Mouse (Mus musculus) naive thymus-derived CD4-positive, alpha-beta T cell, adult 2 months (primary cell): ENCODE measurements around the gene Lgi1.

Source experiments
- DNase-seq: peaks from one replicate; pipeline ENCODE4 v3.0.0-alpha.2; 2011; ENCODE audit warnings: low read depth

Gene Lgi1

GRCm38 (mm10) chr19:38327002-38327401 lies 62.7 kb downstream of the Lgi1 start:
- DNase-seq, result no peak

DNA sequence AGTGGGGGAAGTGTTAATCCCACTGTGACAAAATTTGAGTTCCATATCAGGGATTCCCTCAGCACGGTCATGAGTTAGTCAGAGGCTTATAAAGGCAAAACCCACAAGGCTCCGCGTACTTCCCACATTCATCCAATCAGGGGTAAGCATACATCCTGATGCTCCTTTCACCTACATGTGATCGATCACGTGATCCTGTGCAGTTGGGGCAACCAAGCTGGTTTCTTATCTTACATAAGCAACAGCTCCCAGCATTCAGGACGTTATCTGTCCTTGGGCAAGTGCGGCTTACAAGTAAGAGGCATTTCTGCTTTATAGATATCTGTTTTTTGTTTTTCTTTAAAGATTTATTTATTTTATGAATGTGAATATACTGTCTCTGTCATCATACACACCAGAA lies 63.7 kb downstream of the Lgi1 start:
- DNase-seq, result no peak

DNA sequence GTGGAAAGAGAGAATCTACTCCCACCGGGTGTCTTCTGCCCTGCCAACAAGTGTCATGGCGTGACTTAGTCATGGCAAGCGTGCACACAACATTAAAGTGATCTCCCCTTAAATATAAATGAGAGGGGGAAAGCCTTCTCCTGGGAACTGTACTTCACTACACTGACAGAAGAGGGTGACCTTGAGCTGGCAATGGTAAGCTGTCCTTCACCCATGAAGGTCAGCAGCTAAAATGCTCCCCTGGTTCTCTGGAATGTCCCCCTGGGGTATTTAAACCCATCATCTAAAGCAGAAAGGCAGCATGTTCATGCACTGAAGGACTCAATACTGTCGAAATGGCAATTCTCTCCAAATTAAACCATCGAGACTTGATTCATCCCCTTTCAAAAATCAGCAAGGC lies 64.9 kb downstream of the Lgi1 start:
- DNase-seq, result no peak

GRCm38 (mm10) chr19:38331072-38331471 lies 66.7 kb downstream of the Lgi1 start:
- no peak for DNase-seq

DNA sequence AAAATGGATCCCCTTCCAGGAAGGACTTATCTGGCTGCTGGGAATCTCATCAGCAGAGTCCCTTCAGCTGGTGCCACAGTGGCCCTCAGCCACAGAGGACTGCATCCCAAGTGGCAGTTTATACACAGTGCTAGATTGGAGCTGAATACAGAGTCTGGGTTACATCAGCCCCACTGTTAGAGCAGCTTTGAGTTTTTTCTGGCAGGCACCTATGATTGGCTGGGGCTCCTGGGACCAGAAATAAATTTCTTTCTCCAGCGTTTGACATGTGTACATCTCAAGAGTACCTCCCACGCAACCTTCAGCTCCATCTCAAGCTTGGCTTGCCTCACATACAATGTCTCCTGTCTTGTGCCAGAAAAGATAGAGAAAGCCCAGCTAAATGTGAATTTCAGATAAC lies 67.9 kb downstream of the Lgi1 start:
- DNase-seq, result no peak

DNA sequence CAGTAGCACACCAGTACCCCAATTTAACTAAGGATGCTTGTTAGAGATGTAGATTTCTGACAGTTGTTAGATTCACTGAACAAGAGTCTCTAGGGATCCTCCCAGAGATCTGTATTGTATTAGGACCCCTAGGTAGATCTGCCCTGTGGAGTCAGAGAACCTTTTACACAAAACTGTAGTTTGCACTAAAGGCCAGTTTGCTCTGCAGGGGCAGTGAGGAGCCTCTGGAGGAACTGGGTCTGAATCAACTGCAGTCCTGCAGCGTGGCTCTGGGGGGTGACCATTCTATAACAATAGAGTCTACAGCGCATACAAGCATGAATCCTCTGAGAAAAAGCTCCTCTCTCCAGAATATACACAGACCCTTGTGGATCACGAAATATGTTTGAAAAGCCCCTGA lies 68.5 kb downstream of the Lgi1 start:
- no peak for DNase-seq

DNA sequence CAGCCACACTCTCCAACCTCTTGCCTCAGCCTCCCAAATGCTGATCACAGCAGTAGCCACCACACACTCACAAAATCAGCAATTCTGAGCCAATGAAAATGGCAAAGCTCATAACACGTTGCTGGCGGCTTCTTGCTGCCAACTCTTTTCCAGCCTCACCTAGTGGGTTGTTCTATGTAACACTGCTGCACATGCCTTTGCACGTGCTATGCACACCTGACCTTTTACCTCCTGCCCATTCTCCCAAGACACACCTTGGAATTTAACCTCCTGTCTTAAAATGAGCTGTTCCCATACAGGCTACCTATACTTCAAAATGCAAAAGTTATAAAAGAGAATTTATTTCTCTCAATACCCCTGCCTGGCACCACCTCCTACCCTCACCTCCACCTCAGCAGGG lies 72.2 kb downstream of the Lgi1 start:
- DNase-seq, result no peak

DNA sequence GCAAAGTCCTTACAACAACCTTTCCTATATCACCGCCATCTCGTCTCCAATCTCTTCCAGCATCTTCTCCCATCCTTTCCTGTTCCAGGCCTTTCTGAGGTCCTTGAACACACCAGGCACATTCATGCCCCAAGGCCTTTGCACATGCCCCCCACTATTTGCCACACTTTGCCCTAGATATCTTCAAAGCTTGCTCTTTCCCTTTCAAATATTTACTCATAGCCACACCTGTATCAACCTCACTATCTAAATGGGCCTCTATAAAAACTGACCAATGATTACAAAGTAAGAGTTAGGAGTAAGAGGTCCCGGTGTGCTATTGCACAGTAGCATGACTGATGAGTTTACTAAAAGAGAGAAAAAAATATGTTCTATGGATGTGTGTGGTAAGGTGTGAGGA lies 73.0 kb downstream of the Lgi1 start:
- no peak for DNase-seq

DNA sequence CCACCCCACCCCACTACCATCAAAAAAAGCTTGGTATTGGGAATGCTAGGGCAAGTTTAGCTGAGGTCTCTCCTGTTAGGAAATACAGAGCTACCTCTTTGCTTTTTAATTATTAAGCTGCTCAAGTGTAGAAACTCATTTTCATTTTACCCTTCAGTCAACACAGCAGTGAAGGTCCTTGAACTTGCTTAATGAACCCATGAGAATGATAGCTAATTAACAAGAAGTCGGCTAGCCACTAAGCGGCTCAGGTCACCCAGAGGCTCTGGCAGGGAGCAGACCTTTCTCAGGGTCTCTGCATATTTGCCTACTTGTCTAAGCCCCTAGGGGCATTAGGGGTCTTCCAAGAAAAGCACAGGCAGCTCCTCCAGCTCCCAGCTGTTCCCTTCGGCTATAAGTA lies 75.4 kb downstream of the Lgi1 start:
- no peak for DNase-seq

DNA sequence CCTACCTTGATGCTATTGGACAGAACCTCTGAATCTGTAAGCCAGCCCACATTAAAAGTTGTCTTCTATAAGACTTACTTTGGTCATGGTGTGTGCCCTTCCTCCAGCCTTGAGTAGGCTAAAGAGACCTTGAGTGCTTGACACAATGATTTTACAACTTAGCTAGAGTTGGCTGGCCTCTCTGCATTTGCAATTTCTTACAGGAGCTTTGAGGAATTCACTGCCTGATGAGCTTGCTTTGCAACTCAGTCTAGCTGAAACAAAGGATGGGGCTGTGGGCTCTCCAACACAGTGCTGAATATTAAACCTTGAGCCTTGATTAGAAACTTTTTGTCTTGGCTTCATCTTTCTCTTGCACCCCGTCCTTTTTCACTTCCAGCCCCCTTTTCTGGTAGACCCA lies 78.9 kb downstream of the Lgi1 start:
- DNase-seq, result no peak

GRCm38 (mm10) chr19:38348271-38349012 lies 84.1 kb downstream of the Lgi1 start:
- DNase-seq, result no peak

- no peak for DNase-seq
These were observed 84.6 kb downstream of the Lgi1 start for GRCm38 (mm10) chr19:38349013-38349341.

DNA sequence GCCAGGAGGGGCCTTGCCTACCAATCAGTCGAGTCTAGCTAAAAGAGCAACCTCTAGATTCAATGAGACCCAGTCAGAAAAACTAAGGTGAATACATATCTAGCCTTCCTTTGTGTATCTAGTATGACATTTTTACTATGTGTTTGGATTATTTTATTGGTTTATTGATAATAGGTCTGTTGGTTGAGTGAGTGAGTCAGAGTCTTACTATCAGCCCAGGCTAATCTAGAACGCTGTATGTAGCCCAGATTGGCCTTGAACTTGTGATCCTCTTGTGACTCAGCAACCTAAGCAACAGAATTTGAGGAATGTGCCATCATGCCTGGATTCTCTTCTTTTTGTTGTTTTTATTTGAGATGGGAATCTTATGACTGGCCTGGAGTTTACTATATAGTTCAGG lies 86.9 kb downstream of the Lgi1 start:
- no peak for DNase-seq

DNA sequence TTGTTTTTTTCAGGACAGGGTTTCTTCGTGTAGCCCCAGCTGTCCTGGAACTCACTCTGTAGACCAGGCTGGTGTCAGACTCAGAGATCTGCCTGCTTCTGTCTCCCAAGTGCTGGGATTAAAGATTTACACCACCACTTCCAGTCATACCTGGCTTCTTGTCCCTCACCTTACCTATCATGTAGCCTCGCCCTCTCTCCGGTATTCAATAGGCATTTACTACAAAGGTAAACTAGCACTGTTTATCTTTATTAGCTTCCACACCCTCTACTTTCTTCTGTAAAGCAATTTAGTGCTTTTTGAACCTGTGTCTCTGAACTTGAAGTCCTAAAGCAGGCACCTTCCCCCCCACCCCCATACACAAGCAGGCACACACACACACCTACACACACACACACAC lies 87.4 kb downstream of the Lgi1 start:
- DNase-seq, result no peak

- DNase-seq, result peak; percentile 82
These were observed 88.3 kb downstream of the Lgi1 start for GRCm38 (mm10) chr19:38352495-38353130.

GRCm38 (mm10) chr19:38354279-38354678 lies 89.9 kb downstream of the Lgi1 start:
- no peak for DNase-seq

GRCm38 (mm10) chr19:38354819-38355360 lies 90.6 kb downstream of the Lgi1 start:
- peak; percentile 21 for DNase-seq

- DNase-seq, result no peak
These were observed 92.0 kb downstream of the Lgi1 start for GRCm38 (mm10) chr19:38356211-38356828.

- no peak for DNase-seq
These were observed 93.8 kb downstream of the Lgi1 start for GRCm38 (mm10) chr19:38357956-38358623.

GRCm38 (mm10) chr19:38359287-38359686 lies 95.0 kb downstream of the Lgi1 start:
- DNase-seq, result no peak
